Mouse (Mus musculus) G1E (cell line): Measurements from ENCODE around the gene Bbs1. TPM values are rescaled to one million over a fixed set of nuclear protein-coding genes. Genes with fewer than 3 reads are reported as not detected.
"Not testable (repeated sequence)": the region's sequence is repeated elsewhere in the genome, so short reads cannot be mapped to it uniquely, and the experiment has no call there.

Source experiments
- ATAC-seq: 2 replicates; pipeline ENCODE4 v1.8.0; 2016; ENCODE audit warnings: mild to moderate bottlenecking; ENCODE audit not compliant: insufficient number of reproducible peaks, poor library complexity, low FRiP score, severe bottlenecking; ENCODE audit errors: extremely low read depth
- DNase-seq: peaks from one replicate; pipeline ENCODE4 v3.0.0; 2012; ENCODE audit warnings: low spot score
- H3K27me3 ChIP-seq: 2 replicates; pipeline ENCODE4 v1.6.1; 2012; ENCODE audit warnings: mild to moderate bottlenecking, low read length, inconsistent platforms; ENCODE audit not compliant: insufficient read depth
- H3K36me3 ChIP-seq: replicated peaks from 2 replicates; pipeline ENCODE3; 2012; ENCODE audit warnings: mild to moderate bottlenecking, inconsistent platforms
- H3K4me1 ChIP-seq: 2 replicates; pipeline ENCODE4 v1.6.1; 2012; ENCODE audit warnings: low read depth, low read length, inconsistent platforms, mixed read lengths; ENCODE audit not compliant: insufficient read depth
- H3K4me3 ChIP-seq: 2 replicates; pipeline ENCODE4 v1.5.1; 2012; ENCODE audit warnings: low read depth, mild to moderate bottlenecking, inconsistent platforms, low read length, moderate library complexity, mixed read lengths
- H3K9me3 ChIP-seq: replicated peaks from 2 replicates; pipeline ENCODE4 v1.6.1; 2012; ENCODE audit warnings: inconsistent platforms
- CTCF ChIP-seq: IDR thresholded peaks from 2 replicates; pipeline ENCODE4 v1.5.1; 2012; ENCODE audit warnings: low read depth, low read length, inconsistent platforms, mixed read lengths
- GATA1 ChIP-seq: IDR thresholded peaks from 2 replicates; pipeline ENCODE4 v1.6.1; 2012; ENCODE audit warnings: borderline replicate concordance, low read length, inconsistent platforms, mixed read lengths
- GATA2 ChIP-seq: IDR thresholded peaks from 2 replicates; pipeline ENCODE4 v1.6.1; 2012; ENCODE audit warnings: low read depth, low read length, inconsistent platforms, borderline replicate concordance
- POLR2AphosphoS5 ChIP-seq: IDR thresholded peaks from 2 replicates; pipeline ENCODE4 v1.6.1; 2012; ENCODE audit warnings: low read depth, low read length, inconsistent platforms; ENCODE audit not compliant: insufficient replicate concordance
- TAL1 ChIP-seq: conservative IDR thresholded peaks from 2 replicates; pipeline ENCODE4 v1.6.1; 2012; ENCODE audit warnings: low read depth, low read length, inconsistent platforms, mixed read lengths
- polyA plus RNA-seq: library from polyadenylated mRNA; stranded (reverse); fragments of >175 nt; gene quantifications from 2 replicates; pipeline ENCODE4 v1.2.3, GENCODE M21; 2012
- total RNA-seq, 2 experiments: library from RNA; stranded (forward) in 1 of 2; stranded (reverse) in 1 of 2; fragments of 200-1000 nt in 1 of 2; fragments of >200 nt in 1 of 2; fragmentation: Nextera tagmentation in 1 of 2; gene quantifications; 2 replicates each; pipeline ENCODE4 v1.2.3; 2014 to 2017

Gene Bbs1
- total and polyA plus RNA-seq, 3 experiments: 3.0 to 5.6 (median 5.2) TPM

DNA sequence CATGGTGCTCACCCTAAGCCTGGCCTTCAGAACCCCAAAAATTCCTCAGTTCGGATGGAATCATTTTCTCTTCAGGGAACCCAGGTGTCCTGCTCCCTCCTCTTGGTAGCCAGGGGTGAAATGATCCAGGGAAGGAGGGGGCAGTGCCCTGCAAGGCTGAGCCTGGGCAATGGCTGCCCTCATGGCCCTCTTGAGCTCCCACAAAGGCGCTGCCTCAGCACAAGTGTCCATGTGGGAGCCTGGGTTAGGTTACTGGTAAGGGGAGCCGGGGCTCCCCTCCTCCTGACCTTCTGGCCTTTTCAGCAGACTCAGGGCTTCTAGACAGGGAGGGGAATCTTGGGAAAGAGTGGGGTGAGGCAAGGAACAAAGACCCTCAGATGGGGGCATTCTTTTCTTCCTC, 29.7 kb downstream of the Bbs1 start:
- DNase-seq (no peak), ATAC-seq (no peak)
- Histone ChIP-seq H3K4me1 (peaks cover 37% of the 10 kb centered on the region), H3K4me3 (no peak overlapping the region), H3K9me3 (no peaks in the 10 kb centered on the region), H3K36me3 (peaks cover 21% of the 10 kb centered on the region), H3K27me3 (peaks cover 32% of the 10 kb centered on the region)
- TF ChIP-seq POLR2AphosphoS5 (no peak), GATA1 (no peak), CTCF (no peak), GATA2 (no peak), TAL1 (no peak)

DNA sequence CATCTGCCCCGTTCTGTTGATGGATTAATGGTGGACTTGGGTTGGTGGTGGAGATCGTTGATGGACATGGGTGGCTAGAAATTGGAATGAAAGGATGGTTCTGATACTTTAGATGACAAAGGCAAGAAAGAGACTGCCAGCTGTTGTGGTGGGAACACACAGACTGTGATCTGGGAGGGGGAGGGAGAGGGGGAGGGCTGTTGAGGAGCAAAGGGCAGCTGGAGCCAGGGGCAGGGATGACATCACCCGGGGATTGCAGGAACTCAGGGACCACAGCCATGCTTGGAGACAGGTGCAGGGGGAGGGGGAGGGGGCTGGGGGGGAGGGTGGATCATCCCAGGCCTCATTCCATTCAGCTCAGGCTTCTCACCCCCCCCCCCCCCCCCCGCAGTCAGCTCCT, 30.2 kb downstream of the Bbs1 start:
- no peak for DNase-seq
- no peak for ATAC-seq
- peaks cover 36% of the 10 kb centered on the region for H3K27me3 ChIP-seq
- H3K4me3 ChIP-seq: no peak overlapping the region
- peaks cover 33% of the 10 kb centered on the region for H3K4me1 ChIP-seq
- no peaks in the 10 kb centered on the region for H3K9me3 ChIP-seq
- peaks cover 16% of the 10 kb centered on the region for H3K36me3 ChIP-seq
- TF ChIP-seq TAL1: no peak
- TF ChIP-seq CTCF: no peak
- no peak for TF ChIP-seq GATA1
- no peak for TF ChIP-seq GATA2

DNA sequence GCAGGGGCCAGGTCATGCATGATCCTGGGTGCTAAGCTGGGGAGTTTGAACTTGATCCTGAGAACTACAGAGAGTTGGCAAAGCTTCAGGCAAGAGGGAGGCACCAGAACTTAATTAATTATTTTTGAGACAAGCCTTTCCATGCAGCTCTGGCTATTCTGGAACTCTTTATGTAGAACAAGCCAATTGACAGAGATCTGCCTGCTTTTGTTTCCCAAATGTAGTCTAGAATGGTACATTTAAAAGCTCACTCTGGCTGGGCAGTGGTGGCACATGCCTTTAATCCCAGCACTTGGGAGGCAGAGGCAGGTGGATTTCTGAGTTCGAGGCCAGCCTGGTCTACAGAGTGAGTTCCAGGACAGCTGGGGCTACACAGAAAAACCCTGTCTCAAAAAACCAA, 31.8 kb downstream of the Bbs1 start:
- not testable (repeated sequence) for H3K36me3 ChIP-seq, DNase-seq, ATAC-seq, H3K9me3 ChIP-seq, H3K4me3 ChIP-seq
- H3K27me3 ChIP-seq: peaks cover 41% of the 10 kb centered on the region
- peaks cover 18% of the 10 kb centered on the region for H3K4me1 ChIP-seq

DNA sequence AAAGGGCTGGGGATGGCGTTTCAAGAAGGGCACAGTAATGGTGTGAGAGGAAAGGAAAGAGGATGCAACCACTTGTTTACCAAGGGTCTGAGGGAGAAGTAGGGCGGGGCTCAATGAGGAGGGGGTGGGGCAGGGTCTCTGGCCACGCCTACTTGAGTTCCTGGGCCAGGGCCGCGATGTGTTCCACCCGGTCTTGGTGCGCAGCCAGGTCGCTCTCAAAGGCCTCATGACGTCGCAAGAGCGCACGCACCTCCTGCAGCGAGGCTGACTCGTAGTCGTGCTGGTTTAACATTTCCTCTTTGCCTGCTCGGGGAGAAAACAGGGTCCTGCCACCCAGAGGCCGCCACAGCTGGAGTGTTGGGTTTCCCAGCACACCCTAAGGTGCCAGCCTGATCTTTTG, 41.3 kb downstream of the Bbs1 start:
- peaks cover 57% of the 10 kb centered on the region for H3K27me3 ChIP-seq
- H3K36me3 ChIP-seq: no peaks in the 10 kb centered on the region
- no peak for ATAC-seq
- H3K4me3 ChIP-seq: no peak overlapping the region
- no peak for TF ChIP-seq GATA2
- TF ChIP-seq TAL1: no peak
- no peak for TF ChIP-seq GATA1
- no peak for TF ChIP-seq POLR2AphosphoS5
- TF ChIP-seq CTCF: no peak
- no peaks in the 10 kb centered on the region for H3K9me3 ChIP-seq
- H3K4me1 ChIP-seq: peaks cover 3% of the 10 kb centered on the region
- no peak for DNase-seq

DNA sequence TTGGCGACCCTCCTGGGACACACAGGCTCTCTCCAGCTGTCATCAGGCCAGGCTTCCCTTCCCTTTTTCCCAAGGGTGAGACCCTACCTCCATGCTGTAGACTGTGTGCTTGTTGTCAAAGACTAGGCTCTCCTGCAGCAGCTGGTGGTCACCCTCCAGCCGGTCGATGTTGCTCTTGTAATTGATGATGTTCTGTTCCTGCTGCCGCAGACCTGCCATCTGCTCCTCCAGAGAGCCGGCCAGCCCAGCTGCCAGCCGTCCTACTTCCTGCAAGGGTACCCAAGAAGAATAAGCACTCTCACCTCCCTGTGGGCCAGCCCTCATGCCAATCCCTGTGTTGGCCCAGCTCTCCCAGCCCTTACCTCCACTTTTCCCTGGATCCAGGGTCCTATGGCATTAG, 43.4 kb downstream of the Bbs1 start:
- Histone ChIP-seq H3K9me3 (no peaks in the 10 kb centered on the region), H3K4me1 (peaks cover 7% of the 10 kb centered on the region), H3K36me3 (no peaks in the 10 kb centered on the region), H3K27me3 (peaks cover 63% of the 10 kb centered on the region), H3K4me3 (no peak overlapping the region)
- ATAC-seq (no peak), DNase-seq (no peak)
- no peak for TF ChIP-seq GATA1
- TF ChIP-seq GATA2: no peak
- no peak for TF ChIP-seq CTCF
- TF ChIP-seq TAL1: no peak
- no peak for TF ChIP-seq POLR2AphosphoS5

DNA sequence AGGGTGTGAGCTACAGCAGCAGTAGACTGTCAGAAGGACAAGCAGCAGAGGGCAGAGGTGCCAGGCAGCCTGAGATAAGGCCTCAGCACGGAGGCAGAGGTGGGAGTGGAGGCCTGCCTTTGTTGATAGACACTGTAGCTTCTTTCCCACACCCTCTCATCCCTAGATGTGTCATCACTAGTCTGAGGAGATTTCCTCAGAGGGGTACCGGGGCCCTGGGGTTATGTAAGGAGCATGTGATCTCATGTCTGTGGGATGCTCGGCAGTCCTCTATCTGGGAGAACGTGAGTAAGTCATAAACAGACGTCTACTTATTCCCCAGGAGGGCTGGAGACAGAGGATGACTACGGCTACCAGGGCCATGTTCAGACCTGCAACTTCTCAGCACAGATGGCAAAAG, 47.3 kb downstream of the Bbs1 start:
- ATAC-seq: no peak
- peaks cover 8% of the 10 kb centered on the region for H3K4me1 ChIP-seq
- no peak overlapping the region for H3K4me3 ChIP-seq
- TF ChIP-seq CTCF: no peak
- no peak for TF ChIP-seq TAL1
- TF ChIP-seq GATA2: no peak
- TF ChIP-seq GATA1: no peak
- TF ChIP-seq POLR2AphosphoS5: no peak
- H3K27me3 ChIP-seq: peaks cover 68% of the 10 kb centered on the region
- H3K9me3 ChIP-seq: no peaks in the 10 kb centered on the region
- H3K36me3 ChIP-seq: no peaks in the 10 kb centered on the region
- no peak for DNase-seq

DNA sequence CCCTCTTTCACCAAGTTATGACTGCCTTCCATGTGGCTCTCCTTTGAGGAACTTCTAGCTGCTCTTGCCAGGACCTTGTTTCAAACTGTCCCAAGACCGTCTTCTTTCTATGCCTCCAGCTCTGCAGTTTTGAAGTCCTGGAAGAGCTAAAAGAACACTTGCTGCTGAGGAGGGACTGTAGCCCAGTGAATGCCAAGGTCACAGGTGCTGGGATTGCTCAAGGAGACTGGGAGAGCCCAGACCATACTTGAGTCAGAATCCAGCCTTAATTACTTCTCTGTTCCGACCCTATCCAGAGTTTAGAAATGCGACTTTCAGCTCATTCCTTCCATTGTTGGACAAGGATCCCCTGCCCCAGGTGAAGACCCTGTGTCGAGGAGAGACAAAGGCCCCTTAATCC, 50.5 kb downstream of the Bbs1 start:
- TF ChIP-seq CTCF: no peak
- H3K9me3 ChIP-seq: no peaks in the 10 kb centered on the region
- no peak overlapping the region for H3K4me3 ChIP-seq
- ATAC-seq (no peak), DNase-seq (no peak)
- no peaks in the 10 kb centered on the region for H3K36me3 ChIP-seq
- H3K27me3 ChIP-seq: peaks cover 59% of the 10 kb centered on the region
- peaks cover 8% of the 10 kb centered on the region for H3K4me1 ChIP-seq
